Mouse (Mus musculus): ENCODE measurements around the gene Kbtbd7.
A peak's percentile ranks its signal among the peaks of the same experiment; 100 is the strongest.
"Not testable (repeated sequence)": the region's sequence is repeated elsewhere in the genome, so short reads cannot be mapped to it uniquely, and the experiment has no call there.

The Kbtbd7 gene

GRCm38 (mm10) chr14:79425979-79426729 lies at the start of gene Kbtbd7:
Gene Kbtbd7 (plus strand): TSS chr14:79426511.
- peak; percentile 98 for DNase-seq (ENCODE audit: low read depth, low spot score)

GRCm38 (mm10) chr14:79377041-79377440 lies 49.3 kb upstream of the Kbtbd7 start:
- no peak for DNase-seq (ENCODE audit: low read depth, low spot score)

- no peak for DNase-seq (ENCODE audit: low read depth, low spot score)
Observed at GRCm38 (mm10) chr14:79383120-79383519, 43.2 kb upstream of the Kbtbd7 start.

GRCm38 (mm10) chr14:79388304-79388703 lies 38.0 kb upstream of the Kbtbd7 start:
- DNase-seq (ENCODE audit: low read depth, low spot score): no peak

- peak; percentile 10 for DNase-seq (ENCODE audit: low read depth, low spot score)
Observed at GRCm38 (mm10) chr14:79389438-79390264, 36.7 kb upstream of the Kbtbd7 start.

- DNase-seq (ENCODE audit: low read depth, low spot score): peak; percentile 95
Observed at GRCm38 (mm10) chr14:79390265-79390926, 35.9 kb upstream of the Kbtbd7 start, which contains the start of gene Naa16. Gene Naa16 (minus strand): TSS chr14:79390778.

- DNase-seq (ENCODE audit: low read depth, low spot score): peak; percentile 71
Observed at GRCm38 (mm10) chr14:79393289-79393688, 33.0 kb upstream of the Kbtbd7 start.

- peak; percentile 84 for DNase-seq (ENCODE audit: low read depth, low spot score)
Observed at GRCm38 (mm10) chr14:79394564-79394963, 31.7 kb upstream of the Kbtbd7 start.

- DNase-seq (ENCODE audit: low read depth, low spot score): peak; percentile 82
Observed at GRCm38 (mm10) chr14:79397321-79398122, 28.8 kb upstream of the Kbtbd7 start, which contains the start of gene Mtrf1. Gene Mtrf1 (plus strand): TSS chr14:79397772.

- DNase-seq (ENCODE audit: low read depth, low spot score): no peak
Observed at GRCm38 (mm10) chr14:79407641-79408040, 18.7 kb upstream of the Kbtbd7 start.

- no peak for DNase-seq (ENCODE audit: low read depth, low spot score)
Observed at GRCm38 (mm10) chr14:79409278-79409830, 17.0 kb upstream of the Kbtbd7 start.

GRCm38 (mm10) chr14:79410662-79411061 lies 15.6 kb upstream of the Kbtbd7 start:
- no peak for DNase-seq (ENCODE audit: low read depth, low spot score)

GRCm38 (mm10) chr14:79413121-79413520 lies 13.2 kb upstream of the Kbtbd7 start:
- DNase-seq (ENCODE audit: low read depth, low spot score): no peak

- DNase-seq (ENCODE audit: low read depth, low spot score): no peak
Observed at GRCm38 (mm10) chr14:79420083-79420685, 6.1 kb upstream of the Kbtbd7 start.

- not testable (repeated sequence) for DNase-seq (ENCODE audit: low read depth, low spot score)
Observed at GRCm38 (mm10) chr14:79426730-79427365, 537 bp downstream of the Kbtbd7 start.

- no peak for DNase-seq (ENCODE audit: low read depth, low spot score)
Observed at GRCm38 (mm10) chr14:79434068-79434467, 7.8 kb downstream of the Kbtbd7 start.

GRCm38 (mm10) chr14:79440655-79441054 lies 14.3 kb downstream of the Kbtbd7 start:
- DNase-seq (ENCODE audit: low read depth, low spot score): no peak

- no peak for DNase-seq (ENCODE audit: low read depth, low spot score)
Observed at GRCm38 (mm10) chr14:79441441-79441840, 15.1 kb downstream of the Kbtbd7 start.

- DNase-seq (ENCODE audit: low read depth, low spot score): no peak
Observed at GRCm38 (mm10) chr14:79444601-79445000, 18.3 kb downstream of the Kbtbd7 start.

GRCm38 (mm10) chr14:79445055-79445620 lies 18.8 kb downstream of the Kbtbd7 start:
- DNase-seq (ENCODE audit: low read depth, low spot score): no peak
